Mouse (Mus musculus) liver, adult 2 months (tissue): ENCODE measurements around the gene Taf5l. TPM values are rescaled to one million over a fixed set of nuclear protein-coding genes. Genes with fewer than 3 reads are reported as not detected.

Source experiments
- DNase-seq: peaks from one replicate; pipeline ENCODE4 v3.0.0-alpha.2; 2011; ENCODE audit warnings: low read depth, low spot score; ENCODE audit errors: extremely low read depth
- H3K27ac ChIP-seq: fragments of 200-500 bp; replicated peaks from 2 replicates; pipeline ENCODE4 v1.5.1; 2012; ENCODE audit warnings: low read depth, mild to moderate bottlenecking, control low read depth, inconsistent platforms, low read length; ENCODE audit not compliant: insufficient read depth
- H3K27me3 ChIP-seq: fragments of 200-500 bp; 2 replicates; pipeline ENCODE4 v1.6.1; 2012; ENCODE audit warnings: mild to moderate bottlenecking, moderate library complexity, low read length, inconsistent platforms; ENCODE audit not compliant: control insufficient read depth, insufficient read depth
- H3K36me3 ChIP-seq: fragments of 200-500 bp; 2 replicates; pipeline ENCODE4 v1.6.1; 2012; ENCODE audit warnings: low read length, inconsistent platforms; ENCODE audit not compliant: control insufficient read depth, insufficient read depth
- H3K4me1 ChIP-seq: fragments of 200-500 bp; 2 replicates; pipeline ENCODE4 v1.6.1; 2011; ENCODE audit warnings: low read length; ENCODE audit not compliant: control insufficient read depth, insufficient read depth
- H3K4me3 ChIP-seq: fragments of 200-500 bp; 2 replicates; pipeline ENCODE4 v1.5.1; 2011; ENCODE audit warnings: low read depth, mild to moderate bottlenecking, control low read depth, low read length, moderate library complexity; ENCODE audit not compliant: insufficient read depth
- H3K79me2 ChIP-seq: fragments of 200-500 bp; 2 replicates; pipeline ENCODE4 v1.6.1; 2012; ENCODE audit warnings: inconsistent platforms, mild to moderate bottlenecking, low read length, moderate library complexity; ENCODE audit not compliant: control insufficient read depth, insufficient read depth
- H3K9ac ChIP-seq: fragments of 200-500 bp; 2 replicates; pipeline ENCODE4 v1.6.1; 2012; ENCODE audit warnings: low read depth, mild to moderate bottlenecking, control low read depth, inconsistent platforms, low read length
- CTCF ChIP-seq: fragments of 200-500 bp; IDR thresholded peaks from 2 replicates; pipeline ENCODE4 v1.5.1; 2011; ENCODE audit warnings: low read depth, low read length, control low read depth
- POLR2A ChIP-seq: fragments of 200-500 bp; IDR thresholded peaks from 2 replicates; pipeline ENCODE4 v1.6.1; 2011; ENCODE audit warnings: low read length, control low read depth; ENCODE audit not compliant: insufficient read depth; ENCODE audit errors: extremely low read depth
- WGBS: fragments of 180-500 bp; shearing (Covaris S2); methylation state at CpG from one replicate; pipeline ENCODE4 v1.1.7; 2018; 5-methylcytosine and 5-hydroxymethylcytosine counted together
- polyA plus RNA-seq: library from polyadenylated mRNA; depleted of rRNA; stranded (reverse); fragments of >200 nt; gene quantifications from 2 replicates; pipeline ENCODE4 v1.2.3, GENCODE M21; 2012
- total RNA-seq: library from RNA; depleted of rRNA; stranded (reverse); fragments of >200 nt; gene quantifications from 2 replicates; pipeline ENCODE4 v1.2.3, GENCODE M21; 2014

Gene Taf5l
- total and polyA plus RNA-seq, 2 experiments = 9.0 to 16.0 TPM

DNA sequence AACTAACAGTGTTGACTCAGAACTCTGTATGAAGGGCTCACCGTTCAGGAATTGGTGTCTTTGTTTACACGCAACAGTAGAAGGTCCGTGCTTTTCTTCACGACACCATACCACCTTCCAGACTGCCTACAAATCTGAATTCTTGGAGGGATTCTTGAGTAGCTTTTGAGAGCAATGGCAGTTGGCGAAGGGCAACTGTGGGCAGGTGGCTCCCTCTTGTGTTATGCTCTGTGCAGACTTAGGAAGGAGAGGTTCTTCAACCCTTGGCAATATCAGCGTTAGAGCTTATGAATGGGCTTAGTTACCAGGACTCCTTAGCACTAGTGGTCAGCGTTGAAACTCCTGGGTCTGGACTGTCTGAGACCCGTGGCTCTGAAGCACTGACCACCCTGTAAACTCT is 28.6 kb downstream of the Taf5l start:
- WGBS = 78% methylated on average over 8 of the region's 8 CpGs
- TF ChIP-seq POLR2A = no peak
- TF ChIP-seq CTCF = peak; percentile 55
- peak; percentile 28 for DNase-seq

GRCm38 (mm10) chr8:123990277-123991049 is 30.7 kb downstream of the Taf5l start:
- Histone ChIP-seq H3K9ac (no peak overlapping the region), H3K79me2 (no peaks in the 10 kb centered on the region), H3K27ac (no peak overlapping the region), H3K36me3 (peaks cover 4% of the 10 kb centered on the region), H3K27me3 (no peaks in the 10 kb centered on the region), H3K4me1 (no peaks in the 10 kb centered on the region), H3K4me3 (no peak overlapping the region)
- 84% methylated on average over 13 of the region's 13 CpGs for WGBS
- TF ChIP-seq CTCF (no peak), POLR2A (no peak)
- no peak for DNase-seq

More for the DNA sequence above, 28.6 kb downstream of the Taf5l start:
- Histone ChIP-seq H3K36me3 (peaks cover 12% of the 10 kb centered on the region), H3K27ac (no peak overlapping the region), H3K79me2 (no peaks in the 10 kb centered on the region), H3K4me3 (no peak overlapping the region), H3K27me3 (no peaks in the 10 kb centered on the region), H3K9ac (no peak overlapping the region), H3K4me1 (no peaks in the 10 kb centered on the region)

GRCm38 (mm10) chr8:123989128-123989527 is 32.1 kb downstream of the Taf5l start:
- no peaks in the 10 kb centered on the region for H3K4me1 ChIP-seq
- H3K4me3 ChIP-seq = no peak overlapping the region
- H3K9ac ChIP-seq = no peak overlapping the region
- TF ChIP-seq POLR2A = no peak
- no peak for TF ChIP-seq CTCF
- H3K36me3 ChIP-seq = no peaks in the 10 kb centered on the region
- no peak for DNase-seq
- no peak overlapping the region for H3K27ac ChIP-seq
- WGBS = 59% methylated on average over 7 of the region's 7 CpGs
- no peaks in the 10 kb centered on the region for H3K79me2 ChIP-seq
- H3K27me3 ChIP-seq = no peaks in the 10 kb centered on the region

GRCm38 (mm10) chr8:123988605-123989038 is 32.6 kb downstream of the Taf5l start:
- Histone ChIP-seq H3K4me3 (no peak overlapping the region), H3K27me3 (no peaks in the 10 kb centered on the region), H3K27ac (no peak overlapping the region), H3K36me3 (no peaks in the 10 kb centered on the region), H3K9ac (no peak overlapping the region), H3K4me1 (no peaks in the 10 kb centered on the region), H3K79me2 (no peaks in the 10 kb centered on the region)
- 35% methylated on average over 6 of the region's 6 CpGs for WGBS
- DNase-seq = no peak
- TF ChIP-seq CTCF = no peak
- TF ChIP-seq POLR2A = no peak

GRCm38 (mm10) chr8:123982826-123983400 is 38.3 kb downstream of the Taf5l start, which contains the start of gene Abcb10:
Abcb10 (minus strand) TSS chr8:123983122.
- under 1% methylated on average over 54 of the region's 56 CpGs for WGBS
- H3K27me3 ChIP-seq = no peaks in the 10 kb centered on the region
- TF ChIP-seq POLR2A = peak; percentile 93
- TF ChIP-seq CTCF = no peak
- peaks cover 16% of the 10 kb centered on the region; the same call in 1 of the 2 replicates for H3K4me1 ChIP-seq
- peak; percentile 86 for DNase-seq
- H3K79me2 ChIP-seq = peaks cover 19% of the 10 kb centered on the region; the same call in 1 of the 2 replicates
- H3K4me3 ChIP-seq = peak within 1 kb of the TSS; percentile 90
- H3K36me3 ChIP-seq = no peaks in the 10 kb centered on the region
- peak within 1 kb of the TSS; percentile 93 for H3K9ac ChIP-seq
- peak within 1 kb of the TSS; percentile 95 for H3K27ac ChIP-seq

GRCm38 (mm10) chr8:123982291-123982793 is 38.9 kb downstream of the Taf5l start:
- no peaks in the 10 kb centered on the region for H3K36me3 ChIP-seq
- peak overlapping the region; percentile 93 for H3K9ac ChIP-seq
- H3K4me1 ChIP-seq = peaks cover 16% of the 10 kb centered on the region; the same call in 1 of the 2 replicates
- TF ChIP-seq CTCF = no peak
- no peak for TF ChIP-seq POLR2A
- H3K79me2 ChIP-seq = peaks cover 22% of the 10 kb centered on the region; the same call in 1 of the 2 replicates
- WGBS = 0% methylated on average over 47 of the region's 48 CpGs
- no peaks in the 10 kb centered on the region for H3K27me3 ChIP-seq
- H3K4me3 ChIP-seq = peak overlapping the region; percentile 90
- DNase-seq = no peak
- H3K27ac ChIP-seq = peak overlapping the region; percentile 78
